Mouse (Mus musculus) layer of hippocampus, adult 9-10 months (tissue): ENCODE results near the gene Hnf1a.

Source experiments
- DNase-seq: peaks from one replicate; pipeline ENCODE4 v3.0.0; 2022; ENCODE audit warnings: low spot score

The Hnf1a gene

DNA sequence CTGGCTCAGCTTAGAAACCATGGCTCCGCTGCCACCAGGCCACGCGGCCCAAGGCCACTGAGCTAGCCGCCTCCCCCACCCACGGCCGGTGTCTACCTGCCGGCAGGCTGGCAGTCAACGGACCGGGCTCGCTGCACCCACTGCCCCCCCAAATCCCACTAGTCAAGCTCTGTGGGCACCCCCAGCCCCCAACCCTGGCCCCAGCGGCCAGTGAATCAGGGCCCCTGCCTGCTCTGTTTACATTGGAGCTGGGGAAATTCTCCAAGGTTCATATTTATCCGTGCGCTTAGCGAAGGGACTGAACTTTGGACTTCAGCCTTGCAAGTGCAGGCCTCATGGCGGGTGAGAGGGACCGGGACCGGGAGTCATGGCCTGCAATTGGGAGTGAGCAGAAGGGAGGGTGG is at the start of gene Hnf1a:
TSS of gene Hnf1a (minus strand) at position 271 of the 404 bp plus-strand sequence.
- no peak for DNase-seq

- DNase-seq = no peak
Observed at GRCm38 (mm10) chr5:115018813-115019212, 47.9 kb upstream of the Hnf1a start.

DNA sequence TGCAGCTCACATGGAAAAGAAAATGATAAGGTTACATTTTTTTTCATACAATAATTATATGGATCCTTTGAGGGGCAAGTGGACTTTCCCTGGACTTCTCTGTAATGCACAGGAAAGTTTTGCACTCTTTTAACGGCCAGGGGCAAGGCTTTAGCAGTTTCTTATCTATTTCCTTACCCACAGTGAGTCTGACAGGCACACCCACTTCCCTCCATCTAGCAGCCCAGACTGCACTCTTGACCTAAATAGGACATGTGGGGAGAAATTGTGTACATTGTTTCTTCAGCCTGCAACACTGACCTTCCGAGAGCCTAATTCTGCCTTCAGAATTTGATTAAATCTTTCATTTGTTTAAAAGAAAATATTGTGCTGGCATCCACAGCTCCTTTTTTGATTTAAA is 47.4 kb upstream of the Hnf1a start:
- DNase-seq = no peak

DNA sequence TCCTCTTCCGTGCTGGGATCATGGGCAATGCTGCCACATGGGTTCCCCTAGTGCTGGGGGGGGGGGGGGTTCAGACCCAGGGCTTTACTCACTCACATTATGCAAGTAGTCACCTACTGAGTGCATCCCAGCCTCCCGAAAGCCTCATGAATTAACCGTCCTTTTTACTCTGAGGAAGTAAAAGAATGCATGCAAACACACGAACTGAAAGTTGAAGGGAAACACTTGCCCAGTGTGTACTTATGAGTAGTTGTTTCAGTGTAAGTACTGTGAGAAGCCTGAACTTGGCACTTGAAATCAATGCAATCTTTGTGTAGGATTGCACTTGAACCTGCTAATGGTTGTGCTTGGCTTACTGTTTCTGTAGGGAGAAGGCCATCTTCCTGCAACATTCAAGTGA is 44.2 kb upstream of the Hnf1a start:
- no peak for DNase-seq

GRCm38 (mm10) chr5:115014570-115014969 is 43.7 kb upstream of the Hnf1a start:
- no peak for DNase-seq

- no peak for DNase-seq
Observed at GRCm38 (mm10) chr5:115013436-115013835, 42.5 kb upstream of the Hnf1a start.

DNA sequence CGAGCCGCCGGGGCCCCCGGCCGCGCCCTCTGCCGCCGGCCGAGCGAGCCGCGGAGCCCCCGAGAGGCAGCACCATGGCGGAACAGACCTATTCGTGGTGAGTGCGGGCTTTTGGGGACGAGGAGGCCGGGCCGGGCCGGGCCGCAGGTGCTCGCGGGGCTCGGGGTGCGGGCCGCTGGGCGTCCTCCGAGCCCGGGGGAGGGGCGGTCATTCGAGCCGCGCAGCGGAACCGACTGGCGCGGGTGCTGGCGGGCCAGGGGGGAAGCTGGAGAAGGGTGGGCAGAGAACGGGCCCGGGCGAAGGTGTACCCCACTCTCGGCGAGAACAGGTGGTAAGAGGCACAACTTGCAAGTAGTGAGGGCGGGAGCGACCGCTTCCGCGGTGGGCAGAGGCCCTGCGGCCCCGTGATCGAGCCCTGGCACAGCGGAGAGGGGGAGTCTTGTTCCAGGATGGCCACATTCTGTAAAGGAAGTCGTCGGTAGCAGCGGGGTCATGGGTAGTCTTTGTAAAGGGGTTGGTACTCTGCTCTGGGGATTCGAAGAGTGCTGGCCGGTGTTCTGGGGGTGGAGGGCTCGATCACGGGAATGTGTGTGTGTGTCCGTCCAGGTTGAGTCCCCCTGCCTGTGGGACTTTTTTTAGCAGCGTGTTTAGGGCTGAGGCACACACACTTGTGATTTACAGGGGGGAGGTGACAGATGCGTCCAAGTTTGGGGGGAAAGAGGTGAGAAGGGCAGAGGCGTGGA is 40.8 kb upstream of the Hnf1a start:
- DNase-seq = no peak

GRCm38 (mm10) chr5:115011217-115011518 is 40.3 kb upstream of the Hnf1a start:
- DNase-seq = no peak

GRCm38 (mm10) chr5:115010577-115011216 is 39.8 kb upstream of the Hnf1a start, which contains the start of gene Sppl3:
Gene Sppl3, plus strand, starts transcription at chr5:115011137.
- DNase-seq = peak; percentile 56

- no peak for DNase-seq
Observed at GRCm38 (mm10) chr5:115009961-115010360, 39.1 kb upstream of the Hnf1a start.

- DNase-seq = no peak
Observed at GRCm38 (mm10) chr5:115009143-115009542, 38.2 kb upstream of the Hnf1a start.

DNA sequence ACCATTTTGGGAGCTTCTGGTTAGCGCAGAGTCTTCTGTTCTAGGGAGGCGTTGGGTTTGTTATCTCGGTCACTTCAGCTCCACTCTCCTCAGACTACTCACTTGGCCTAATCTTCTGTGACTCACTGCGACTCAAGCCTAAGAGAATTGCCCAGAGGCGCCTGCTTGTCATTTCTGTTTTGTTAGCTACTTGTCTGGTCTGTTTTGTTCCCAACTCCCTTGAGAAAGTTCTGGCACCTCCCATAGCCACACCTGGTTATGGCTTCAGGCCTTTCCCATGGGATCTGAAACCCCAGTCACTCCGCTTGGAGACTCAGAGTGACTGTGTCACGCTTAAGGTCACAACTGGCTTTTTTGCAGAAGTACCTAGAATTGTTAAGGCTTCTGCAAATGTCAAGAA is 37.4 kb upstream of the Hnf1a start:
- no peak for DNase-seq

DNA sequence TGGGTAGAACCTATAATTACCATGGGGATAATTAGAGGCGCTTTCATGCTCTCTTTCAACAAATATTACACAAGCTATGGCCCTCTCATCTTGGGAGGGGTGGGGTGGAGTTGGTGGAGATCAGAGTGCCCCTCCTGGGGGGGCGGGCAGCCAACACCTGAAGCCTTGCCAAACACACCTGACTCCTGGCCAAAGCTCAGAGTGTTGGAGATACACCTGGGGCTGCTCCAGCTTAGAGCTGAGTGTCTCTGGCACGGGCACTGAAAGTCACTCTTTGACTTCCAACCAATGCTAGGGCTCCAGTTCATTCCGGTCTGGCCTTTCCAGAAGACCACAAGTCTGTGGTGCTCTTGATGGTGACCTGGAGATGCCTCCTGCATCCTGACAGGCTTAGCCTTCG is 36.9 kb upstream of the Hnf1a start:
- DNase-seq = no peak

- DNase-seq = no peak
Observed at GRCm38 (mm10) chr5:115003224-115003873, 32.5 kb upstream of the Hnf1a start.

GRCm38 (mm10) chr5:115002781-115003180 is 31.9 kb upstream of the Hnf1a start:
- no peak for DNase-seq

DNA sequence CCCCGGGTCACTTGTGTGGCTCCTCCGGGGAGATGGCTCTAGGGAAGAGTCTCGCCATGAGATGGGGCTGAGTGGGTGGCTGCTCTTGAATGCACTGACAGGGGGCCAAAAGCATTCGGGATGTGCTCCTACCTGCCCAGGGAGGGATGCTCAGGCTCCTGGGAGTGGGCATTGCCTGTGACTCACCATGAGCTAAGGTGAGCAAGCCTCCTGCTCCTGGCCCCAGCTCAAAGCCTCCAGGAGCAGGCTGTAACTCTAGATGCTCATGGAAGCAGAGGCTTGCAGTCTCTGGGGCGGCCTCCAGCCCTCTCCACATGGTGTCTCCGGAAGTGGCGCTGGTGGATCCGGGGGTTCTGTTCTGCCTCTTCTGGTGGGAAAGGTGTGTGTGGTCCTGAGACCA is 30.6 kb upstream of the Hnf1a start:
- DNase-seq = no peak

DNA sequence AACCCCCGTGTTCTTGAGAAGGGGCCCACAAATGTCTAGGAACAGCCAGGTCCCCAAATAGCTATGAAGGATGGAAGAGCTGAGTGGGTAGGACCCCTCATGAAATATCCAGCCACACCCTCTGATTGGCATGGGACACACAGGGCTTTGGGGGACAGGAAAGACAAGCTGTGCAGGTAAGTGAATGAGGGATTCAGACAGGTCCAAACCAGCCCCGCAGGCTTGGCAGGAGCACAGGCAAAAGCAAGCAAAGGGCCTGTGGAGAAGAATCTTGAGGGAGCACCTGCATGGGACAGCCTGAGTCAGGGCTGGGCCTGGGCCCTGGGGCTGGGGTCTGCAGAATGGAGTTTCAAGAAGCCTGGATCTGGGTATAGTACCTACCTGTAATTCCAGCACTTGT is 29.6 kb upstream of the Hnf1a start:
- no peak for DNase-seq

- no peak for DNase-seq
Observed at GRCm38 (mm10) chr5:114997327-114997726, 26.4 kb upstream of the Hnf1a start.

GRCm38 (mm10) chr5:114996447-114996846 is 25.6 kb upstream of the Hnf1a start:
- no peak for DNase-seq

DNA sequence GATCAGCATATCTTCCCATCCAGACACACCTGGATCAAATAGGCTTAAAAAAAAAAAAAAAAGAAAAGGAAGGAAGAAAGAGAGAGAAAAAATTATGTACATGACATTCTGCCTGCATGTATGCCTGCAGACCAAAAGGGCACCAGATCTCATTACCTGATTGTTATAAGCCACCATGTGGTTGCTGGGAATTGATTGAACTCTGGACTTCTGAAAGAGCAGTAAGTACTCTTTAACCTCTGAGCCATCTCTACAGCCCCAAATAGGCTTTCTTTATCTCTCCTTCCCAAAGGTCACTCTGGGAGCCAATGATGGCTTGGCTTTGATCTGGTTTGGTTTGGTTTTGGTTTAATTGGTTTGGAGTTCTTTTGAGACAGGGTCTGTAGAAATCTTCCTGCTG is 14.2 kb upstream of the Hnf1a start:
- DNase-seq = no peak

DNA sequence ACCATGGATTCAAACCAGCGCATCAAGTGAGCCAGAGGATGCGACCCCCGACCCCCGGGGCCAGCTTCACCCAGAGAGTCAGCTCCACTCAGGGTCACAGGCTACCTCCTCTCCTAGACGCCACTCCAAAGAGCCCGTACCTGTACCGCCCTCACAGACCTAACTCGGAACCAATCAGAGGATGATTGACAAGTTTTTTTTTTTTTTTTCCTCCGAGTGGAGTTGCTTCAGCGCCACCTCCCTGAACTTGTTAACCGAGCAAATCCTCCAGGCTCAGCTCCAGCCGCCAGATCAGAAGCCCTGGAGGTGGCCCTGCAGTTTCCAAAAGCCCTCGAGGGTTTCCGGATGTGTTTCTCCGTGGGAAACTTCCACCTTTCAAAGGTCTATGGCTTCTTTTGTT is 11.1 kb upstream of the Hnf1a start:
- no peak for DNase-seq

DNA sequence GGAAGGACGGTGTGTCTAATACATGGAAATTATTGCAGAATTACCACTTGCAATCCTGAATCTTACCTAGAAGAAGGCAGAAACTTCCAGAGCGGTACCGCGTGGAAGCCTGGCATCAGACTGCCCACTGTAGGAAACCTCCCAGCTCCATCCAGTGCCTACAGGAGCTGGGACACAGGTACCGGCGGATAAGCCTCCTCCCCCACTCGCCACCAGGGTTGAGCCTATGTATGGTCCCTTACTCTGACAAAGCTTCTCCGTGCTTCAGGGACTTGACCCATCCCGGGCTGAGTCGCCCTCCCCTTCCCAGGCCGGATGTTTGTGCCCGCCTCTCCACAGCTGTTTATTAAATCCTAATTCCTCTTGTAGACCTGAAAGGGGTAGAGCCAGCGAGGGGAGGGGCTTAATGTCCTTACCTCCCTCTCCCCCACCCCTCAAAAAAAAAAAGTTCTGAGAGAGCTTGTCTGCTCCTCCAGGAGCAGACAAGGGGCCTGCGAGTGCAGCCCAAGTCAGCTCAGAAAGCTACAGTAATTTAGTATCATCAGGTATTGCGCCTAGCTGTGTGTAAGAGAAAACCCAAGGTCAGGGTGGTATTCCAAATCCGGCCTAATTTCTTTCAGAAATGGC is 9.3 kb upstream of the Hnf1a start:
- no peak for DNase-seq
